In genomic region chr7:94637367-94638023, GRCm38 (mm10) we compare ENCODE assay signal across 24 mouse cellular contexts.
DNase-seq lines count a peak whose midpoint lies in the region; ATAC-seq and TF ChIP-seq lines count a peak whose summit lies in the region.
"Had no signal": no experiment of that assay in that cellular context is flagged by ENCODE, and none has a peak within 500 bp of the region (broad histone marks: within the 10 kb centered on the region; RNA-seq: fewer than 3 reads in every experiment).

No protein-coding gene starts in this region.

- WGBS in forebrain, embryonic 11.5 days, result 51% methylated on average over 3 of the region's 3 CpGs
- 65% methylated on average over 3 of the region's 3 CpGs for WGBS in forebrain, embryonic 10.5 days
- 71% methylated on average over 3 of the region's 3 CpGs for WGBS in midbrain, postnatal 0 days
- 81% methylated on average over 3 of the region's 3 CpGs for WGBS in midbrain, embryonic 10.5 days
- 21% methylated on average over 3 of the region's 3 CpGs for WGBS in forebrain, embryonic 15.5 days

- H3K9ac ChIP-seq in forebrain, embryonic 11.5 days (ENCODE audit: low read length), result no peak overlapping the region
- H3K9ac ChIP-seq in midbrain, postnatal 0 days (replicated peaks; ENCODE audit: low read length, poor library complexity, severe bottlenecking), result no peak overlapping the region
- H3K9ac ChIP-seq in forebrain, embryonic 15.5 days (replicated peaks), result no peak overlapping the region
- H3K9ac ChIP-seq: heart, embryonic 12.5 days; heart, embryonic 15.5 days; hindbrain, embryonic 13.5 days; intestine, embryonic 15.5 days had no signal

- no peaks in the 10 kb centered on the region for H3K4me1 ChIP-seq in forebrain, embryonic 11.5 days (replicated peaks; ENCODE audit: control insufficient read depth, insufficient read depth, low read length)
- H3K4me1 ChIP-seq in forebrain, embryonic 10.5 days, result no peaks in the 10 kb centered on the region; the same call in 1 of the 2 replicates
- H3K4me1 ChIP-seq in midbrain, postnatal 0 days (ENCODE audit: insufficient read depth, low read length), result no peaks in the 10 kb centered on the region
- no peaks in the 10 kb centered on the region for H3K4me1 ChIP-seq in midbrain, embryonic 10.5 days
- no peaks in the 10 kb centered on the region for H3K4me1 ChIP-seq in forebrain, embryonic 15.5 days
- H3K4me1 ChIP-seq: heart, embryonic 12.5 days; heart, embryonic 15.5 days; hindbrain, embryonic 10.5 days; hindbrain, embryonic 13.5 days; intestine, embryonic 15.5 days had no signal

- TF ChIP-seq CTCF in midbrain, postnatal 0 days (IDR thresholded peaks at IDR 0.05), result no peak

- no peak overlapping the region for H3K4me3 ChIP-seq in forebrain, embryonic 11.5 days (ENCODE audit: low read depth, low read length)
- no peak overlapping the region for H3K4me3 ChIP-seq in forebrain, embryonic 10.5 days
- H3K4me3 ChIP-seq in midbrain, postnatal 0 days (ENCODE audit: low read depth, low read length), result no peak overlapping the region
- H3K4me3 ChIP-seq in midbrain, embryonic 10.5 days, result no peak overlapping the region
- no peak overlapping the region for H3K4me3 ChIP-seq in forebrain, embryonic 15.5 days
- H3K4me3 ChIP-seq: heart, embryonic 12.5 days; heart, embryonic 15.5 days; hindbrain, embryonic 10.5 days; hindbrain, embryonic 13.5 days; intestine, embryonic 15.5 days had no signal

- H3K27me3 ChIP-seq in forebrain, embryonic 11.5 days (ENCODE audit: control insufficient read depth, insufficient read depth, low read length), result no peaks in the 10 kb centered on the region
- no peaks in the 10 kb centered on the region for H3K27me3 ChIP-seq in forebrain, embryonic 10.5 days (ENCODE audit: poor library complexity, severe bottlenecking)
- H3K27me3 ChIP-seq in midbrain, postnatal 0 days (ENCODE audit: insufficient read depth, low read length), result no peaks in the 10 kb centered on the region
- no peaks in the 10 kb centered on the region for H3K27me3 ChIP-seq in midbrain, embryonic 10.5 days (ENCODE audit: low read depth, poor library complexity, severe bottlenecking)
- H3K27me3 ChIP-seq in forebrain, embryonic 15.5 days, result no peaks in the 10 kb centered on the region
- H3K27me3 ChIP-seq: heart, embryonic 12.5 days; heart, embryonic 15.5 days; hindbrain, embryonic 13.5 days; intestine, embryonic 15.5 days; Patski had no signal

- no peak overlapping the region for H3K27ac ChIP-seq in forebrain, embryonic 11.5 days (ENCODE audit: low read depth, low read length)
- H3K27ac ChIP-seq in forebrain, embryonic 10.5 days, result no peak overlapping the region
- H3K27ac ChIP-seq in midbrain, postnatal 0 days (ENCODE audit: low read depth, low read length), result no peak overlapping the region
- H3K27ac ChIP-seq in midbrain, embryonic 10.5 days (replicated peaks), result no peak overlapping the region
- H3K27ac ChIP-seq in forebrain, embryonic 15.5 days (replicated peaks), result no peak overlapping the region
- H3K27ac ChIP-seq: heart, embryonic 15.5 days; hindbrain, embryonic 10.5 days; hindbrain, embryonic 13.5 days; intestine, embryonic 15.5 days had no signal

- ATAC-seq in forebrain, embryonic 11.5 days (replicated peaks; ENCODE audit: low FRiP score), result peak; percentile 73
- no peak for ATAC-seq in midbrain, postnatal 0 days (ENCODE audit: low FRiP score)
- peak; percentile 78 for ATAC-seq in forebrain, embryonic 15.5 days (replicated peaks)
- ATAC-seq: hindbrain, embryonic 16.5 days; intestine, embryonic 15.5 days; Patski had no signal

- DNase-seq in forebrain, embryonic 11.5 days (ENCODE audit: low spot score), result no peak
- no peak for DNase-seq in forebrain, embryonic 10.5 days (ENCODE audit: extremely low spot score, low spot score)
- peak; percentile 10 for DNase-seq in midbrain, postnatal 0 days (ENCODE audit: low spot score)
- DNase-seq in midbrain, embryonic 10.5 days (ENCODE audit: low spot score), result no peak
- no peak for DNase-seq in kidney, adult 8-10 months
- no peak for DNase-seq in right cerebral cortex, postnatal 10 days (ENCODE audit: low spot score in 2 of 2)
- DNase-seq: adrenal gland, adult 2 months; adrenal gland, postnatal 14 days; cerebellum, adult 11-12 months; cerebellum, adult 8-10 months; cerebellum, postnatal 10 days; cerebellum, postnatal 36 days; gastrocnemius, postnatal 25 days; heart, adult 18-20 months; heart, postnatal 10 days; heart, postnatal 36 days had no signal

- no peaks in the 10 kb centered on the region for H3K36me3 ChIP-seq in forebrain, embryonic 11.5 days (ENCODE audit: control insufficient read depth, insufficient read depth, low read length)
- H3K36me3 ChIP-seq in forebrain, embryonic 10.5 days (replicated peaks), result no peaks in the 10 kb centered on the region
- no peaks in the 10 kb centered on the region for H3K36me3 ChIP-seq in midbrain, postnatal 0 days (ENCODE audit: insufficient read depth, low read length)
- H3K36me3 ChIP-seq in midbrain, embryonic 10.5 days, result no peaks in the 10 kb centered on the region
- H3K36me3 ChIP-seq in forebrain, embryonic 15.5 days, result no peaks in the 10 kb centered on the region
- H3K36me3 ChIP-seq: heart, embryonic 12.5 days; heart, embryonic 15.5 days; hindbrain, embryonic 10.5 days; hindbrain, embryonic 13.5 days; intestine, embryonic 15.5 days had no signal

- H3K9me3 ChIP-seq in forebrain, embryonic 11.5 days (ENCODE audit: control insufficient read depth, low read length), result no peaks in the 10 kb centered on the region
- H3K9me3 ChIP-seq in forebrain, embryonic 10.5 days, result no peaks in the 10 kb centered on the region
- H3K9me3 ChIP-seq in midbrain, postnatal 0 days (ENCODE audit: low read length), result no peaks in the 10 kb centered on the region
- H3K9me3 ChIP-seq in midbrain, embryonic 10.5 days (replicated peaks), result no peaks in the 10 kb centered on the region
- no peaks in the 10 kb centered on the region for H3K9me3 ChIP-seq in forebrain, embryonic 15.5 days
- H3K9me3 ChIP-seq: heart, embryonic 12.5 days; heart, embryonic 15.5 days; hindbrain, embryonic 10.5 days; hindbrain, embryonic 13.5 days; intestine, embryonic 15.5 days had no signal

- no peak overlapping the region for H3K4me2 ChIP-seq in forebrain, embryonic 11.5 days (ENCODE audit: low read depth, low read length, severe bottlenecking)
- H3K4me2 ChIP-seq in midbrain, postnatal 0 days (ENCODE audit: low read depth, low read length, poor library complexity, severe bottlenecking), result no peak overlapping the region
- no peak overlapping the region for H3K4me2 ChIP-seq in forebrain, embryonic 15.5 days (replicated peaks)
- H3K4me2 ChIP-seq: heart, embryonic 12.5 days; heart, embryonic 15.5 days; hindbrain, embryonic 13.5 days; intestine, embryonic 15.5 days had no signal
